Mouse (Mus musculus) bone marrow macrophage, adult 2 months (primary cell): Measurements from ENCODE around the gene Cep295.

ENCODE experiments used
- CTCF ChIP-seq: IDR thresholded peaks from 2 replicates; pipeline ENCODE4 v1.5.1; 2012; ENCODE audit warnings: low read depth, mild to moderate bottlenecking, low read length, moderate library complexity
- POLR2A ChIP-seq: IDR thresholded peaks from 2 replicates; pipeline ENCODE4 v1.6.1; 2012; ENCODE audit warnings: mild to moderate bottlenecking, low read depth, low read length, borderline replicate concordance

- TF ChIP-seq CTCF = no peak
- TF ChIP-seq POLR2A = no peak
Observed at GRCm38 (mm10) chr9:15287846-15288245, 69.7 kb downstream of the Cep295 start.
